Mouse (Mus musculus): ENCODE data around the gene Ttll1. TPM values are rescaled to one million over a fixed set of nuclear protein-coding genes. Genes with fewer than 3 reads are reported as not detected.

Gene Ttll1
- total RNA-seq, 1 experiment: 7.2 TPM

- no peak for TF ChIP-seq CHD2 (IDR thresholded peaks at IDR 0.05; ENCODE audit: low read depth, low read length)
- no peak for TF ChIP-seq MAFK (IDR thresholded peaks at IDR 0.05; ENCODE audit: insufficient read depth, low read depth, low read length)
- no peak for TF ChIP-seq HCFC1 (IDR thresholded peaks at IDR 0.05; ENCODE audit: borderline replicate concordance, insufficient read depth, low read length)
- no peak for TF ChIP-seq ZC3H11A (IDR thresholded peaks at IDR 0.05; ENCODE audit: borderline replicate concordance, low read depth, low read length)
- TF ChIP-seq ZNF384 (IDR thresholded peaks at IDR 0.05; ENCODE audit: low read depth, low read length): no peak
- no peak overlapping the region for H3K9ac ChIP-seq (ENCODE audit: insufficient read depth, low read depth, low read length, poor library complexity, severe bottlenecking)
- no peak overlapping the region for H3K27ac ChIP-seq (ENCODE audit: insufficient read depth, low read depth, low read length, poor library complexity, severe bottlenecking)
- H3K9me3 ChIP-seq (ENCODE audit: control insufficient read depth, insufficient read depth, low read depth, low read length): no peaks in the 10 kb centered on the region
- DNase-seq (ENCODE audit: low read depth, low spot score): no peak
- in situ Hi-C loops (cut with MboI; ENCODE audit: low sequenced_read_pairs in 2 of 2, unreplicated experiment in 2 of 2): no loop called here
- no peak overlapping the region for H3K4me3 ChIP-seq (ENCODE audit: insufficient read depth in 1 of 2, low read depth in 1 of 2, low read length in 2 of 2, poor library complexity in 1 of 2, severe bottlenecking in 1 of 2)
- H3K36me3 ChIP-seq (ENCODE audit: control insufficient read depth, insufficient read depth, low read length, poor library complexity, severe bottlenecking): peaks cover 36% of the 10 kb centered on the region
- H3K4me1 ChIP-seq (ENCODE audit: control insufficient read depth in 2 of 2, insufficient read depth in 2 of 2, low read length in 2 of 2, poor library complexity in 1 of 2): peaks cover 0 to 5% of the 10 kb centered on the region in 2 experiments; a peak in 1 of 4 replicates
Measured at GRCm38 (mm10) chr15:83547144-83547543, 36.5 kb upstream of the Ttll1 start.

- H3K27ac ChIP-seq (ENCODE audit: insufficient read depth, low read depth, low read length, poor library complexity, severe bottlenecking): no peak overlapping the region
- peaks cover 36% of the 10 kb centered on the region for H3K36me3 ChIP-seq (ENCODE audit: control insufficient read depth, insufficient read depth, low read length, poor library complexity, severe bottlenecking)
- no peak for TF ChIP-seq ZC3H11A (IDR thresholded peaks at IDR 0.05; ENCODE audit: borderline replicate concordance, low read depth, low read length)
- TF ChIP-seq HCFC1 (IDR thresholded peaks at IDR 0.05; ENCODE audit: borderline replicate concordance, insufficient read depth, low read length): no peak
- TF ChIP-seq ZNF384 (IDR thresholded peaks at IDR 0.05; ENCODE audit: low read depth, low read length): no peak
- no peak for TF ChIP-seq CHD2 (IDR thresholded peaks at IDR 0.05; ENCODE audit: low read depth, low read length)
- TF ChIP-seq MAFK (IDR thresholded peaks at IDR 0.05; ENCODE audit: insufficient read depth, low read depth, low read length): no peak
- no peak for DNase-seq (ENCODE audit: low read depth, low spot score)
- in situ Hi-C loops (cut with MboI; ENCODE audit: low sequenced_read_pairs in 2 of 2, unreplicated experiment in 2 of 2): no loop called here
- no peak overlapping the region for H3K9ac ChIP-seq (ENCODE audit: insufficient read depth, low read depth, low read length, poor library complexity, severe bottlenecking)
- no peak overlapping the region for H3K4me3 ChIP-seq (ENCODE audit: insufficient read depth in 1 of 2, low read depth in 1 of 2, low read length in 2 of 2, poor library complexity in 1 of 2, severe bottlenecking in 1 of 2)
- H3K9me3 ChIP-seq (ENCODE audit: control insufficient read depth, insufficient read depth, low read depth, low read length): no peaks in the 10 kb centered on the region
- peaks cover 0 to 5% of the 10 kb centered on the region in 2 experiments; a peak in 1 of 4 replicates for H3K4me1 ChIP-seq (ENCODE audit: control insufficient read depth in 2 of 2, insufficient read depth in 2 of 2, low read length in 2 of 2, poor library complexity in 1 of 2)
Measured at GRCm38 (mm10) chr15:83546029-83546428, 35.3 kb upstream of the Ttll1 start.

- Histone ChIP-seq H3K9ac (ENCODE audit: insufficient read depth, low read depth, low read length, poor library complexity, severe bottlenecking) (no peak overlapping the region), H3K4me3 (ENCODE audit: insufficient read depth in 1 of 2, low read depth in 1 of 2, low read length in 2 of 2, poor library complexity in 1 of 2, severe bottlenecking in 1 of 2) (no peak overlapping the region), H3K36me3 (ENCODE audit: control insufficient read depth, insufficient read depth, low read length, poor library complexity, severe bottlenecking) (peaks cover 8% of the 10 kb centered on the region; the same call in 1 of the 2 replicates), H3K4me1 (ENCODE audit: control insufficient read depth in 2 of 2, insufficient read depth in 2 of 2, low read length in 2 of 2, poor library complexity in 1 of 2) (peaks cover 0 to 5% of the 10 kb centered on the region in 2 experiments; a peak in 1 of 4 replicates), H3K27ac (ENCODE audit: insufficient read depth, low read depth, low read length, poor library complexity, severe bottlenecking) (no peak overlapping the region), H3K9me3 (ENCODE audit: control insufficient read depth, insufficient read depth, low read depth, low read length) (no peaks in the 10 kb centered on the region)
- in situ Hi-C loops (cut with MboI; ENCODE audit: low sequenced_read_pairs in 2 of 2, unreplicated experiment in 2 of 2): no loop called here
- no peak for DNase-seq (ENCODE audit: low read depth, low spot score)
- no peak for TF ChIP-seq CHD2 (IDR thresholded peaks at IDR 0.05; ENCODE audit: low read depth, low read length)
- TF ChIP-seq ZNF384 (IDR thresholded peaks at IDR 0.05; ENCODE audit: low read depth, low read length): no peak
- TF ChIP-seq HCFC1 (IDR thresholded peaks at IDR 0.05; ENCODE audit: borderline replicate concordance, insufficient read depth, low read length): no peak
- TF ChIP-seq ZC3H11A (IDR thresholded peaks at IDR 0.05; ENCODE audit: borderline replicate concordance, low read depth, low read length): no peak
- TF ChIP-seq MAFK (IDR thresholded peaks at IDR 0.05; ENCODE audit: insufficient read depth, low read depth, low read length): no peak
Measured at GRCm38 (mm10) chr15:83541647-83542287, 31.1 kb upstream of the Ttll1 start.

- Histone ChIP-seq H3K4me1 (ENCODE audit: control insufficient read depth in 2 of 2, insufficient read depth in 2 of 2, low read length in 2 of 2, poor library complexity in 1 of 2) (peaks cover 6 to 13% of the 10 kb centered on the region in 2 experiments; a peak in 3 of 4 replicates), H3K9me3 (ENCODE audit: control insufficient read depth, insufficient read depth, low read depth, low read length) (no peaks in the 10 kb centered on the region), H3K4me3 (ENCODE audit: insufficient read depth in 1 of 2, low read depth in 1 of 2, low read length in 2 of 2, poor library complexity in 1 of 2, severe bottlenecking in 1 of 2) (no peak overlapping the region), H3K9ac (ENCODE audit: insufficient read depth, low read depth, low read length, poor library complexity, severe bottlenecking) (no peak overlapping the region), H3K36me3 (ENCODE audit: control insufficient read depth, insufficient read depth, low read length, poor library complexity, severe bottlenecking) (no peaks in the 10 kb centered on the region), H3K27ac (ENCODE audit: insufficient read depth, low read depth, low read length, poor library complexity, severe bottlenecking) (no peak overlapping the region)
- TF ChIP-seq MAFK (IDR thresholded peaks at IDR 0.05; ENCODE audit: insufficient read depth, low read depth, low read length): no peak
- no peak for TF ChIP-seq ZNF384 (IDR thresholded peaks at IDR 0.05; ENCODE audit: low read depth, low read length)
- no peak for DNase-seq (ENCODE audit: low read depth, low spot score)
- in situ Hi-C loops (cut with MboI; ENCODE audit: low sequenced_read_pairs in 2 of 2, unreplicated experiment in 2 of 2): no loop called here
Measured at GRCm38 (mm10) chr15:83539905-83540304, 29.2 kb upstream of the Ttll1 start.

Measured in ES-E14 (cell line).